Mouse (Mus musculus): Measurements from ENCODE around the gene Ankrd13a.

DNA sequence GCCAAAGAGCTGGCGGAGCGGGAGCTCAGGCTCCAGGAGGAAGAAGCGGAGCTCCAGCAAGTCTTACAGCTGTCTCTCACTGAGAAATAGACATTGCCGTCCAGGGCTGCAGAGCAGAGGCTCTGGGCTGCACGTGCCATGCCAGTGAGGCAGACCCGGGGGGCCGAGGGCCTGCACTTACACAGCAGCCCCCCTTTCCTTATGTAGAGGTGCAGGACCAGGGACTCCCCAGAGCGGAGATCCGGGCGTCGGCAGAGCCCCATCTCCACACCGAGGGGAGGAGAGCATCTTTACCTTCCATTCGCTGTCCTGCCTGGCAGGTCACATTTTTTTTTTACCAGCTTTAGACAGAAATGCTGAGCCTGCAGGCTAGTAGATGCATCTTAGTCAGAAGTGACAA lies 29.9 kb downstream of the Ankrd13a start:
- no peak for TF ChIP-seq CTCF (IDR thresholded peaks at IDR 0.05; ENCODE audit: low read depth, low read length)
- no peak for TF ChIP-seq EP300 (IDR thresholded peaks at IDR 0.05; ENCODE audit: insufficient read depth, low read depth, low read length)
- TF ChIP-seq POLR2A (IDR thresholded peaks at IDR 0.05; ENCODE audit: insufficient read depth, low read length) = no peak

All from ES-Bruce4 (cell line).